Mouse (Mus musculus) cortical plate, adult 2 months (tissue): ENCODE measurements at regions not wholly inside any gene's neighbourhood (a gene's known extent, or its start where the extent isn't known, plus 50 kb on each side); places are given as distances from the start of the nearest gene placed in this dataset.

ENCODE experiments used
- CTCF ChIP-seq: fragments of 200-500 bp; IDR thresholded peaks from 2 replicates; pipeline ENCODE4 v1.5.1; 2011; ENCODE audit warnings: mild to moderate bottlenecking, control low read depth, low read length; ENCODE audit not compliant: insufficient read depth; ENCODE audit errors: extremely low read depth
- POLR2A ChIP-seq: fragments of 200-500 bp; IDR thresholded peaks from 2 replicates; pipeline ENCODE4 v1.6.1; 2011; ENCODE audit warnings: mild to moderate bottlenecking, low read length, control low read depth; ENCODE audit not compliant: insufficient read depth; ENCODE audit errors: extremely low read depth

- TF ChIP-seq POLR2A (no peak), CTCF (no peak)
These were observed 99.5 kb downstream of the Tmco5 start for GRCm38 (mm10) chr2:116977771-116978600.
